Mouse (Mus musculus): ENCODE results near the gene Fbxo27. TPM values are rescaled to one million over a fixed set of nuclear protein-coding genes. Genes with fewer than 3 reads are reported as not detected.

Gene Fbxo27
- polyA plus RNA-seq (2012; rRNA removed): 1.1 and 1.6 TPM in 2 replicates

DNA sequence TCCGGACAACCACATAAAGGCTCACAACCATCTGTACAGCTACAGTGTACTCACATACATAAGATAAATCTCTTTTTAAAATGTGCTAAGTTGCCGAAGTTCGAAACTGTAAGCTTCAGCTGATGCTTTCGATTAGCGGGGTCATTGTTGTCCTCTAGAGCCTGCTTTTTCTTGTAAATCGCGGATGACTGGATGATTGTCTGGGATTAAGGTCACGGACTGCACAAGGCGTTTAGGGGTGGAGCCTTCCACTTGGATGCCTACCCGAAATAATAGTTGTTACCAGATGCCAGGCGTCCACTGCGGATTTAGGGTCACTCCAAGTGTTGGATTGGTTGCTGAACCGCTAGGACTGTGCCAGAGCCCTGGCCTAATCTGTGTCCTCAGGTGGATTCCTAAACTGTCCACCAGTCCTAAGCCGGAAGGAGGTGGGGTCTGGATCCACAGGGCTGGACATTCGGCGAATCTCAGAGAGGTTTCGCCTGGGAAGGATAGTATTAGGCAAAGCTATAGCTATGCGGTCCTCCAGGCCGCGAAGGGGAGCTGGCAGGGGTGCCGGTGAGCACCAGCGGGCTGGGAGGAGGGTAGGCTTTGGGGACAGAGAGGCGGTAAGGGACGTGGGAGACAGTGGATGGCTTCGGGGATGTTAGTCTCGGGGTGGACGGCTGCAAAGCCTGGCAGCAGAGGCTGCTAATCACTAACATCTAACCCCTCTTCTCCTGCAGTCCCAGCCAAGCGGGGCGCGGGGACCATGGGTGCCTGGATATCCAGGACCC lies at the start of gene Fbxo27:
Gene Fbxo27 (plus strand): TSS at position 305 of the 776 bp plus-strand sequence.
- TF ChIP-seq POLR2A (IDR thresholded peaks at IDR 0.05; ENCODE audit: low read depth, low read length) (no peak), CTCF (conservative IDR thresholded peaks at IDR 0.05; ENCODE audit: insufficient read depth, insufficient read length, low read depth, low read length) (no peak)
- 46% methylated on average over 30 of the region's 30 CpGs for WGBS
- no peak for DNase-seq
- H3K4me3 ChIP-seq (ENCODE audit: insufficient read depth, low read depth, low read length): peak within 1 kb of the TSS; percentile 56; the same call in 1 of the 2 replicates
- no peaks in the 10 kb centered on the region for H3K4me1 ChIP-seq (ENCODE audit: control insufficient read depth, insufficient read depth, low read length)
- H3K27ac ChIP-seq (ENCODE audit: insufficient read depth, low read depth, low read length): no peak within 1 kb of the TSS
- H3K27me3 ChIP-seq (replicated peaks; ENCODE audit: control insufficient read depth, insufficient read depth, low read length): no peaks in the 10 kb centered on the region
- H3K36me3 ChIP-seq (ENCODE audit: control insufficient read depth, insufficient read depth, low read length): no peaks in the 10 kb centered on the region

DNA sequence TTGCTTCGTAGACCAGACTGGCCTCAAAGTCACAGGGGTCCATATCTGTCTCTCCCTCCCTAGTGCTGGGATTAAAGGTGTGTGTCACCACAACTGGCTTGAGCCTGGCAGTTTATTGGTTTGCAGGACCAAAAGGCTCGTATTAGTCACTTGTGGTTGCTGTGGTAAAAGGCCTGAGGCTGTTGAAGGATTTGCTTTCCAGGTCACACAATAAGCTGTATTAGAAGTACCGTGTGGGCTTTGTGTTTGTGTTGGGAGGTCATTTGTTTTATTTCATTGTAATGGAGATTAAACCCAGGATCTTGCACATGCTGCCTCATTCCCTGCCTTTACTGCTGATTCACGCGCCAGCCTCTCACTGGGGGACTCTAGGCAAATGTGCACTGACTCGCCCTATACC lies 47.3 kb upstream of the Fbxo27 start:
- TF ChIP-seq POLR2A (IDR thresholded peaks at IDR 0.05; ENCODE audit: low read depth, low read length) (no peak), CTCF (conservative IDR thresholded peaks at IDR 0.05; ENCODE audit: insufficient read depth, insufficient read length, low read depth, low read length) (no peak)
- H3K4me1 ChIP-seq (ENCODE audit: control insufficient read depth, insufficient read depth, low read length): no peaks in the 10 kb centered on the region
- H3K36me3 ChIP-seq (ENCODE audit: control insufficient read depth, insufficient read depth, low read length): no peaks in the 10 kb centered on the region
- H3K4me3 ChIP-seq (ENCODE audit: insufficient read depth, low read depth, low read length): no peak overlapping the region
- 76% methylated on average over 6 of the region's 6 CpGs for WGBS
- H3K27ac ChIP-seq (ENCODE audit: insufficient read depth, low read depth, low read length): no peak overlapping the region
- no peaks in the 10 kb centered on the region for H3K27me3 ChIP-seq (replicated peaks; ENCODE audit: control insufficient read depth, insufficient read depth, low read length)
- DNase-seq: no peak

DNA sequence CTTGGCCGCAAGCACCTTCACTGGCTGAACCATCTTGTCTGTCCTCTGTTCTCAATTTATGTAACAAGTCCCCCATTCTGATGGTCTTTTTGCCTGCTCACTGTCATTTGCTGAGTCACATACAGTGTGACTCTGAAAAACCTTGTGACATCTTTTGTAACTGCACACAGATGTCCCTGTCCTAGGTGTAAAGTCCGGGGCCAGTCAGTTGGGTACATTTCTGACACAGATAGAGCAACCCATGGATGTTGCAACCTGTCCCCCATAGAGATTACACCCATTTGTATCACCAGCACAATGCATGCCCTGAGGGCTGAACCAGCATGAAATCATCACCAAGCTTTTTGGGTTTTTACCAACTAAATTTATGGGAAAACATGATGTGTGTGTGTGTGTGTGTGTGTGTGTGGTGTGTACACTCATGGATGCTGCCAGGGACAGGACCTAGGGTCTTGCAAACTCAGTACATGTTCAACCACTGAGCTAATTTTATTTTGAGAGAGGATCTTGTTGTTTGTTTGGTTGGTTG lies 46.6 kb upstream of the Fbxo27 start:
- Histone ChIP-seq H3K4me3 (ENCODE audit: insufficient read depth, low read depth, low read length) (no peak overlapping the region), H3K36me3 (ENCODE audit: control insufficient read depth, insufficient read depth, low read length) (no peaks in the 10 kb centered on the region), H3K4me1 (ENCODE audit: control insufficient read depth, insufficient read depth, low read length) (no peaks in the 10 kb centered on the region), H3K27me3 (replicated peaks; ENCODE audit: control insufficient read depth, insufficient read depth, low read length) (no peaks in the 10 kb centered on the region), H3K27ac (ENCODE audit: insufficient read depth, low read depth, low read length) (no peak overlapping the region)
- 86% methylated on average over 2 of the region's 2 CpGs for WGBS
- DNase-seq: no peak
- no peak for TF ChIP-seq CTCF (conservative IDR thresholded peaks at IDR 0.05; ENCODE audit: insufficient read depth, insufficient read length, low read depth, low read length)
- no peak for TF ChIP-seq POLR2A (IDR thresholded peaks at IDR 0.05; ENCODE audit: low read depth, low read length)

DNA sequence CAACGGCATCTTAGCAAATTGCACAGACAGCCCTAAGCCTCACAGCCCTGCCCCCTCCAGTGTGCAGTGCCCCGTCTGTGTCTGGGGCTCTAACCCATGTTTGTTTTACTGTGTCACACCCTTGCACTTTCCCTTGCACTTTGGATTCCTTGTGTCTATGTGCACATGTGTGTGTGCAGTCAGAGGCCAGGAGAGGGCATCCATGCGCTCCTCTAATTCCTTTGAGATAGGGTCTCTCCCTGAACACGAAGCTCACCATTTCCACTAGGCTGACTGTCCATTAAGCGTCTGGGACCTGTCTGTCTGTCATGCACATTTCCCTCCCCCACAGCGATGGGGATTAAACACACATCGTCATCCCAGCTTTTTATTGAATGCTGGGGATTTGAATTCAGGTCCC lies 45.6 kb upstream of the Fbxo27 start:
- no peaks in the 10 kb centered on the region for H3K4me1 ChIP-seq (ENCODE audit: control insufficient read depth, insufficient read depth, low read length)
- no peaks in the 10 kb centered on the region for H3K27me3 ChIP-seq (replicated peaks; ENCODE audit: control insufficient read depth, insufficient read depth, low read length)
- no peaks in the 10 kb centered on the region for H3K36me3 ChIP-seq (ENCODE audit: control insufficient read depth, insufficient read depth, low read length)
- WGBS: 45% methylated on average over 7 of the region's 7 CpGs
- no peak overlapping the region for H3K27ac ChIP-seq (ENCODE audit: insufficient read depth, low read depth, low read length)
- no peak for DNase-seq
- H3K4me3 ChIP-seq (ENCODE audit: insufficient read depth, low read depth, low read length): no peak overlapping the region
- TF ChIP-seq POLR2A (IDR thresholded peaks at IDR 0.05; ENCODE audit: low read depth, low read length): no peak
- TF ChIP-seq CTCF (conservative IDR thresholded peaks at IDR 0.05; ENCODE audit: insufficient read depth, insufficient read length, low read depth, low read length): 0 out of 2 replicates have a peak, but pooled peaks have one; percentile 17

DNA sequence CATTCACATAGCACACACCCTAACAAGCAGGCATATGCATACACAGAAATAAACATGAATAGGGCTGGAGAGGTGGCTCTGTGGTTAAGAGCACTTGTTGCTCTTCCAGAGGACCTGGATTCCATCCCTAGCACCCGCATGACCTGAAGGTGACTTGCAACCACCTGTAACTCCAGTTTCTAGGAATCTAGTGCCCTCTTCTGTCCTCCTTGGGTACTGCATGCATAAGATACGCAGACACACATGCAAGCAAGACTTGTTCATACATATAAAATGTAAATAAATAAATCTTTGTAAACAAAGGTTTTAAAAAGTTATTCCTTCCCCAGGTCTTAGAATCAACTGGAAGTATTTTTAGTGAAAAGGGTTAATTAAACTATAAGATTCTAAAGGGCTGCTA lies 41.5 kb upstream of the Fbxo27 start:
- DNase-seq: no peak
- Histone ChIP-seq H3K27ac (ENCODE audit: insufficient read depth, low read depth, low read length) (no peak overlapping the region), H3K4me3 (ENCODE audit: insufficient read depth, low read depth, low read length) (no peak overlapping the region), H3K4me1 (ENCODE audit: control insufficient read depth, insufficient read depth, low read length) (no peaks in the 10 kb centered on the region), H3K27me3 (replicated peaks; ENCODE audit: control insufficient read depth, insufficient read depth, low read length) (no peaks in the 10 kb centered on the region), H3K36me3 (ENCODE audit: control insufficient read depth, insufficient read depth, low read length) (no peaks in the 10 kb centered on the region)
- TF ChIP-seq CTCF (conservative IDR thresholded peaks at IDR 0.05; ENCODE audit: insufficient read depth, insufficient read length, low read depth, low read length) (peak; percentile 14; the same call in 1 of the 2 replicates), POLR2A (IDR thresholded peaks at IDR 0.05; ENCODE audit: low read depth, low read length) (no peak)
- 96% methylated on average over 2 of the region's 2 CpGs for WGBS

DNA sequence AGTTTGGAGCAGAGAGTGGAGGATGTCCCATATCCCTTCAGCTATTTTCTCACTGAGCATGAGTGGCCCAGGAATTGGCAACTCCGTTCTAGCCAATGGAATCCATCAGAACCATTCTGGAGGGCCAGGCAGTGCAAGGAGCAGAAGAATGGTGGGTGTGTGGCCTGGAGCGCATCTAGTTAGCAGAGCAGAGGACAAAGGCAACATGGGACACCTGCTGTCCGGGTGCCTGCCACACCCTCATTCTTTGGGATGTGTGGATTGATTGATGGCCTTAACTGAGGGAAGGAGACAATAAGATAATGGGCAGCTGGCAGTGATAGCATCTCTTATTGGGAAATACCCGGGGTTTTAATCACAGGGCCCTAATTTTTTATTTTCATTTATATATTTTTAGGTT lies 36.2 kb upstream of the Fbxo27 start:
- Histone ChIP-seq H3K27me3 (replicated peaks; ENCODE audit: control insufficient read depth, insufficient read depth, low read length) (no peaks in the 10 kb centered on the region), H3K36me3 (ENCODE audit: control insufficient read depth, insufficient read depth, low read length) (no peaks in the 10 kb centered on the region), H3K27ac (ENCODE audit: insufficient read depth, low read depth, low read length) (no peak overlapping the region), H3K4me3 (ENCODE audit: insufficient read depth, low read depth, low read length) (no peak overlapping the region), H3K4me1 (ENCODE audit: control insufficient read depth, insufficient read depth, low read length) (no peaks in the 10 kb centered on the region)
- no peak for DNase-seq
- WGBS: 68% methylated on average over 4 of the region's 4 CpGs
- TF ChIP-seq CTCF (conservative IDR thresholded peaks at IDR 0.05; ENCODE audit: insufficient read depth, insufficient read length, low read depth, low read length) (no peak), POLR2A (IDR thresholded peaks at IDR 0.05; ENCODE audit: low read depth, low read length) (no peak)

All from kidney, adult 2 months (tissue).